Mouse (Mus musculus) myocyte (in vitro differentiated cells): Measurements from ENCODE around the gene Erich2.

Source experiments
- E2F4 ChIP-seq: IDR thresholded peaks from one replicate; pipeline ENCODE4 v1.6.1; 2011; ENCODE audit warnings: mild to moderate bottlenecking, control low read depth, moderate library complexity; ENCODE audit not compliant: insufficient read depth
- MAX ChIP-seq: IDR thresholded peaks from one replicate; pipeline ENCODE4 v1.6.1; 2011; ENCODE audit warnings: low read depth, mild to moderate bottlenecking, control low read depth
- MYOG ChIP-seq, 3 experiments: IDR thresholded peaks; one replicate each; pipeline ENCODE4 v1.6.1; 2011; ENCODE audit warnings: control low read depth in 2 of 3, low read depth in 2 of 3, mild to moderate bottlenecking in 2 of 3; ENCODE audit not compliant: insufficient read length in 2 of 3, control insufficient read depth in 1 of 3, insufficient read depth in 1 of 3
- POLR2A ChIP-seq: IDR thresholded peaks from one replicate; pipeline ENCODE4 v1.6.1; 2011; ENCODE audit warnings: low read depth, mild to moderate bottlenecking, control low read depth, moderate library complexity; ENCODE audit not compliant: insufficient read length
- POLR2AphosphoS2 ChIP-seq: IDR thresholded peaks from one replicate; pipeline ENCODE4 v1.6.1; 2011; ENCODE audit warnings: low read depth, control low read depth; ENCODE audit not compliant: insufficient read length
- SRF ChIP-seq: IDR thresholded peaks from one replicate; pipeline ENCODE4 v1.6.1; 2011; ENCODE audit warnings: low read depth; ENCODE audit not compliant: control insufficient read depth, insufficient read length
- TCF3 ChIP-seq: IDR thresholded peaks from one replicate; pipeline ENCODE4 v1.6.1; 2011; ENCODE audit warnings: low read depth, control low read depth; ENCODE audit not compliant: insufficient read length
- USF1 ChIP-seq: IDR thresholded peaks from one replicate; pipeline ENCODE4 v1.6.1; 2011; ENCODE audit warnings: low read depth, mild to moderate bottlenecking, control low read depth, moderate library complexity

DNA sequence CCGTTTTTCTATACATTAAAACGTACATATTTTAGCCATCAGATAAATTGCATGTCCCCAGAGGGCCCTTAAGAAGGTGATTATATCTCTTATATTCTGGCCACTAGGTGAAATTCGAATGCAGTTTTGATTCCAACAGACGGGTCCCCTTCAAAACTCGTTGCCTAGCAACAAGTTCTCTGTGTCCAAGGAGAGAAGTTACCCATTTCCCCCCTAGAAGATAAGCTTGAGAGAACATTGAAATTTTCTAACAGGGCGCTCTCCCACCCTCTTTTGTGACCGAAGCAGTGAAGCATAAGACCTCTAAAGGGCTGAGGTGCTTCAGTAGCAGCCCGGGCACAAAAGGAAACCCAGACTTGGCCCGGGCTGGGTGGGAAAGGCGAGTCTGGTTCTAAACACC lies at the start of gene Erich2:
- TF ChIP-seq SRF (no peak), POLR2AphosphoS2 (no peak), POLR2A (no peak), USF1 (no peak), MAX (no peak), MYOG (IDR thresholded peaks at IDR 0.05; ENCODE audit: control insufficient read depth in 1 of 3, insufficient read depth in 1 of 3, insufficient read length in 2 of 3, low read depth in 2 of 3) (no peak), E2F4 (no peak), TCF3 (no peak)
